Mouse (Mus musculus) G1E (cell line): ENCODE measurements around the gene Smim13. TPM values are rescaled to one million over a fixed set of nuclear protein-coding genes. Genes with fewer than 3 reads are reported as not detected.

ENCODE experiments used
- ATAC-seq: 2 replicates; pipeline ENCODE4 v1.8.0; 2016; ENCODE audit warnings: mild to moderate bottlenecking; ENCODE audit not compliant: insufficient number of reproducible peaks, poor library complexity, low FRiP score, severe bottlenecking; ENCODE audit errors: extremely low read depth
- DNase-seq: peaks from one replicate; pipeline ENCODE4 v3.0.0; 2012; ENCODE audit warnings: low spot score
- H3K27me3 ChIP-seq: 2 replicates; pipeline ENCODE4 v1.6.1; 2012; ENCODE audit warnings: mild to moderate bottlenecking, low read length, inconsistent platforms; ENCODE audit not compliant: insufficient read depth
- H3K36me3 ChIP-seq: replicated peaks from 2 replicates; pipeline ENCODE3; 2012; ENCODE audit warnings: mild to moderate bottlenecking, inconsistent platforms
- H3K4me1 ChIP-seq: 2 replicates; pipeline ENCODE4 v1.6.1; 2012; ENCODE audit warnings: low read depth, low read length, inconsistent platforms, mixed read lengths; ENCODE audit not compliant: insufficient read depth
- H3K4me3 ChIP-seq: 2 replicates; pipeline ENCODE4 v1.5.1; 2012; ENCODE audit warnings: low read depth, mild to moderate bottlenecking, inconsistent platforms, low read length, moderate library complexity, mixed read lengths
- H3K9me3 ChIP-seq: replicated peaks from 2 replicates; pipeline ENCODE4 v1.6.1; 2012; ENCODE audit warnings: inconsistent platforms
- CTCF ChIP-seq: IDR thresholded peaks from 2 replicates; pipeline ENCODE4 v1.5.1; 2012; ENCODE audit warnings: low read depth, low read length, inconsistent platforms, mixed read lengths
- GATA1 ChIP-seq: IDR thresholded peaks from 2 replicates; pipeline ENCODE4 v1.6.1; 2012; ENCODE audit warnings: borderline replicate concordance, low read length, inconsistent platforms, mixed read lengths
- GATA2 ChIP-seq: IDR thresholded peaks from 2 replicates; pipeline ENCODE4 v1.6.1; 2012; ENCODE audit warnings: low read depth, low read length, inconsistent platforms, borderline replicate concordance
- POLR2AphosphoS5 ChIP-seq: IDR thresholded peaks from 2 replicates; pipeline ENCODE4 v1.6.1; 2012; ENCODE audit warnings: low read depth, low read length, inconsistent platforms; ENCODE audit not compliant: insufficient replicate concordance
- TAL1 ChIP-seq: conservative IDR thresholded peaks from 2 replicates; pipeline ENCODE4 v1.6.1; 2012; ENCODE audit warnings: low read depth, low read length, inconsistent platforms, mixed read lengths
- polyA plus RNA-seq: library from polyadenylated mRNA; stranded (reverse); fragments of >175 nt; gene quantifications from 2 replicates; pipeline ENCODE4 v1.2.3, GENCODE M21; 2012
- total RNA-seq, 2 experiments: library from RNA; stranded (forward) in 1 of 2; stranded (reverse) in 1 of 2; fragments of 200-1000 nt in 1 of 2; fragments of >200 nt in 1 of 2; fragmentation: Nextera tagmentation in 1 of 2; gene quantifications; 2 replicates each; pipeline ENCODE4 v1.2.3; 2014 to 2017

Smim13 gene
- total and polyA plus RNA-seq, 3 experiments: 2.4 to 22.4 (median 14.4) TPM

- Histone ChIP-seq H3K9me3 (no peaks in the 10 kb centered on the region), H3K27me3 (peaks cover 5% of the 10 kb centered on the region; the same call in 1 of the 2 replicates), H3K4me1 (no peaks in the 10 kb centered on the region), H3K36me3 (no peaks in the 10 kb centered on the region), H3K4me3 (no peak overlapping the region)
- DNase-seq: no peak
- no peak for ATAC-seq
- no peak for TF ChIP-seq POLR2AphosphoS5
- no peak for TF ChIP-seq CTCF
- no peak for TF ChIP-seq GATA2
- TF ChIP-seq GATA1: no peak
- no peak for TF ChIP-seq TAL1
Measured at GRCm38 (mm10) chr13:41293595-41293994, 44.0 kb downstream of the Smim13 start.

DNA sequence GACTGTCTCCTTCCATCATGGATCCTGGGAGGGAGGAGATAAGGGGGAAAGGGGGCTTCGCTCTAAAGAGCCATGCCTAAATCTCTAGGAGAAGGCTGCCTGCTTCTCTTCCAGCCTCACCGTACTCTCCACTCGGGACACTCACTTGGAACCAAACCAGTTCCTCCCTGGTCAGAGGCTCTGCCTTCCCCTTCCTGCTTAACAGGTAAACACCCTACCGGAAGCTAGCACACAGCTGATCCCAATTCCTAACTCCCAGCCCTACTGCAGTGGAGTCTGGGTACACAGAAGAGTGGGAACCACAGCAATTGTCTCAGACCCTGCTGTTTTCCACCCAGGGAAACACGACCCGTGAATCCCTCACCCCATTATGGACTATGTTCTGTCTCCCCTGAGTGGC lies 46.2 kb downstream of the Smim13 start:
- H3K9me3 ChIP-seq: no peaks in the 10 kb centered on the region
- ATAC-seq (no peak), DNase-seq (no peak)
- peaks cover 5% of the 10 kb centered on the region; the same call in 1 of the 2 replicates for H3K27me3 ChIP-seq
- TF ChIP-seq GATA2 (no peak), GATA1 (no peak)
- no peaks in the 10 kb centered on the region for H3K36me3 ChIP-seq
- no peaks in the 10 kb centered on the region for H3K4me1 ChIP-seq
- H3K4me3 ChIP-seq: no peak overlapping the region

DNA sequence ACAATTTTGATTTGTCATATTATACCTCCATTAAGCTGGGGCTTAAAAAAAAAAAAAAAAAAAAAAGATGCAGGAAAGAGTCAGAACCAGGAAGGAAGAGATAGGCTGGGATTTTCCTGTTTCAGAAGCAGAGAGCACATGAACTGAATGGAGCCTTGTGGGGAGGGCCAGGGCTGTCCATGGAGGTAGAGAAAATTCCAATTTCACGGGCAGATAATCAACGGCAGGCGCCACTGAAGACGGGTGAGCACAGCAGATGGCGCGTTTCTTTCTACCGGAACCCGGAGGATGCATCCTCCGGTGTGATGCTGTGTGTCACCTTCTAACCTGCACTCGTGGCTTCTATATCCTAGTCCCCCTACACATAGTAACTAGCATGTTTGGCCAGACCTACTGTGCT lies 46.8 kb downstream of the Smim13 start:
- TF ChIP-seq GATA1 (no peak), POLR2AphosphoS5 (no peak), CTCF (no peak), GATA2 (no peak), TAL1 (no peak)
- H3K36me3 ChIP-seq: no peaks in the 10 kb centered on the region
- no peaks in the 10 kb centered on the region for H3K4me1 ChIP-seq
- no peak for DNase-seq
- H3K9me3 ChIP-seq: no peaks in the 10 kb centered on the region
- no peak overlapping the region for H3K4me3 ChIP-seq
- ATAC-seq: no peak
- H3K27me3 ChIP-seq: peaks cover 7% of the 10 kb centered on the region

DNA sequence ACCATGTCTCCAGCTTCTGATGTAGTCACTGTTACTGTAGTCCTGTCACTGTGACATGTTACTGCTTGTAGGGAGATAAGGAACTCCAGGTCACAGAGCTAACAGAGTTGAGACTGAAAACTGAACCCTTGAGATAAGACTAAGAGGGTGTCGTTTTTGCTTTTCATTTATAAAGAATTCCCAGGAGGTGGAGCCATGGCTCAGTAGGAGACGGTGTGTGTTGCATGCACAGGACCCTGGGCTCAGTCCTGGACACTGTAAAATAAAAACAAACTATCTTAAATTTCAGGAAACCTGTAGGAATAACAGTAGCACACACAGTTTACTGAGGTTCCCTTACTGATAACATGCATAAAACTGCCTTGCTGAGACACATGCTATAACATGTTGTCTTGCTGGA lies 48.9 kb downstream of the Smim13 start:
- no peaks in the 10 kb centered on the region for H3K36me3 ChIP-seq
- no peak overlapping the region for H3K4me3 ChIP-seq
- no peak for ATAC-seq
- H3K4me1 ChIP-seq: no peaks in the 10 kb centered on the region
- no peaks in the 10 kb centered on the region for H3K9me3 ChIP-seq
- no peak for TF ChIP-seq GATA2
- no peak for TF ChIP-seq GATA1
- no peak for TF ChIP-seq TAL1
- no peak for TF ChIP-seq POLR2AphosphoS5
- TF ChIP-seq CTCF: no peak
- peaks cover 10% of the 10 kb centered on the region for H3K27me3 ChIP-seq
- no peak for DNase-seq

GRCm38 (mm10) chr13:41298996-41299395 lies 49.4 kb downstream of the Smim13 start:
- TF ChIP-seq GATA1 (no peak), TAL1 (no peak), POLR2AphosphoS5 (no peak), CTCF (no peak), GATA2 (no peak)
- no peaks in the 10 kb centered on the region for H3K4me1 ChIP-seq
- ATAC-seq: no peak

GRCm38 (mm10) chr13:41300037-41300436 lies 50.4 kb downstream of the Smim13 start:
- no peak for DNase-seq
- no peak overlapping the region for H3K4me3 ChIP-seq
- H3K9me3 ChIP-seq: no peaks in the 10 kb centered on the region

More at GRCm38 (mm10) chr13:41298996-41299395, 49.4 kb downstream of the Smim13 start:
- Histone ChIP-seq H3K4me3 (no peak overlapping the region), H3K9me3 (no peaks in the 10 kb centered on the region), H3K36me3 (no peaks in the 10 kb centered on the region), H3K27me3 (peaks cover 7% of the 10 kb centered on the region)
- DNase-seq: no peak

DNA sequence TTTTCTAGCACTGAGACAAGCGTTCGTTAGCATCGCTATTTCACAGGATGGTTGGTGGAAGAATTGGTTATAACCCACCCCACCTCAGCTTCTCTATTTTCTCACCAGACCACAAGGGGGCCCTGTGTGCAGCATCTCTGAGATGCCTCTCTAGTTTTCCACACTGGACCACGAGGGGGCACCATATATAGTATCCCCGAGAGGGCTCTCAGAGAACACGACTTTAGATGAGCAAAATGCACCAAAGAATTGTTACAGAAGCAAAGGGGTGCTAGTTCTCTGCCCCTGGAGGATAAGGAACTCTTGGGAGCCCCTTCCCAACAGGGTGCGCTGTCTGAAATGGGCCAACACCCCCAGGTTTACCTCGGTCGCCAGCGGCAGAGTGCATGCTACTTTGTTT lies 53.1 kb downstream of the Smim13 start:
- Histone ChIP-seq H3K36me3 (no peaks in the 10 kb centered on the region), H3K27me3 (peaks cover 5% of the 10 kb centered on the region), H3K9me3 (no peaks in the 10 kb centered on the region), H3K4me1 (no peaks in the 10 kb centered on the region), H3K4me3 (no peak overlapping the region)
- no peak for ATAC-seq
- DNase-seq: peak; percentile 8
- TF ChIP-seq CTCF: 0 out of 2 replicates have a peak, but pooled peaks have one; percentile 10
- TF ChIP-seq GATA2: no peak
- TF ChIP-seq GATA1: no peak

More at GRCm38 (mm10) chr13:41300037-41300436, 50.4 kb downstream of the Smim13 start:
- Histone ChIP-seq H3K4me1 (no peaks in the 10 kb centered on the region), H3K27me3 (peaks cover 5% of the 10 kb centered on the region), H3K36me3 (no peaks in the 10 kb centered on the region)
- no peak for TF ChIP-seq GATA1
- TF ChIP-seq TAL1: no peak
- no peak for TF ChIP-seq GATA2
- no peak for TF ChIP-seq POLR2AphosphoS5
- TF ChIP-seq CTCF: no peak
- ATAC-seq: no peak
